Mouse (Mus musculus) kidney, adult 2 months (tissue): Measurements from ENCODE around the gene Adm. TPM values are rescaled to one million over a fixed set of nuclear protein-coding genes. Genes with fewer than 3 reads are reported as not detected.

Experiments
- DNase-seq: peaks from one replicate; pipeline ENCODE4 v3.0.0; 2021
- H3K27ac ChIP-seq: fragments of 200-500 bp; 2 replicates; pipeline ENCODE4 v1.5.1; 2012; ENCODE audit warnings: low read depth, low read length, control low read depth, inconsistent platforms; ENCODE audit not compliant: insufficient read depth
- H3K27me3 ChIP-seq: fragments of 200-500 bp; replicated peaks from 2 replicates; pipeline ENCODE4 v1.6.1; 2012; ENCODE audit warnings: mild to moderate bottlenecking, moderate library complexity, low read length, inconsistent platforms; ENCODE audit not compliant: control insufficient read depth, insufficient read depth
- H3K36me3 ChIP-seq: fragments of 200-500 bp; 2 replicates; pipeline ENCODE4 v1.6.1; 2012; ENCODE audit warnings: mild to moderate bottlenecking, moderate library complexity, low read length, inconsistent platforms; ENCODE audit not compliant: control insufficient read depth, insufficient read depth
- H3K4me1 ChIP-seq: fragments of 200-500 bp; 2 replicates; pipeline ENCODE4 v1.6.1; 2011; ENCODE audit warnings: low read length; ENCODE audit not compliant: control insufficient read depth, insufficient read depth
- H3K4me3 ChIP-seq: fragments of 200-500 bp; 2 replicates; pipeline ENCODE4 v1.5.1; 2011; ENCODE audit warnings: mild to moderate bottlenecking, low read depth, low read length, control low read depth; ENCODE audit not compliant: insufficient read depth
- CTCF ChIP-seq: fragments of 200-500 bp; conservative IDR thresholded peaks from 2 replicates; pipeline ENCODE4 v1.5.1; 2011; ENCODE audit warnings: low read depth, mild to moderate bottlenecking, control low read depth, low read length, moderate library complexity, mixed read lengths; ENCODE audit not compliant: insufficient read depth, insufficient read length
- POLR2A ChIP-seq: fragments of 200-500 bp; IDR thresholded peaks from one replicate; pipeline ENCODE4 v1.6.1; 2011; ENCODE audit warnings: low read depth, low read length, control low read depth
- WGBS: fragments of 180-500 bp; shearing (Covaris S2); methylation state at CpG from one replicate; pipeline ENCODE4 v1.1.7; 2018; 5-methylcytosine and 5-hydroxymethylcytosine counted together
- polyA plus RNA-seq: library from polyadenylated mRNA; depleted of rRNA; stranded (reverse); fragments of >200 nt; gene quantifications from 2 replicates; pipeline ENCODE4 v1.2.3, GENCODE M21; 2012

Adm gene
- polyA plus RNA-seq, 1 experiment = 12.0 TPM

- H3K4me1 ChIP-seq = peaks cover 14% of the 10 kb centered on the region; the same call in 1 of the 2 replicates
- WGBS = 43% methylated on average over 13 of the region's 13 CpGs
- no peaks in the 10 kb centered on the region for H3K27me3 ChIP-seq
- DNase-seq = peak; percentile 96
- TF ChIP-seq POLR2A = peak; percentile 58
- TF ChIP-seq CTCF = no peak
- H3K4me3 ChIP-seq = peak overlapping the region; percentile 27
- H3K36me3 ChIP-seq = no peaks in the 10 kb centered on the region
- H3K27ac ChIP-seq = peak overlapping the region; percentile 83
Measured at GRCm38 (mm10) chr7:110648455-110649085, 21.1 kb downstream of the Adm start.

GRCm38 (mm10) chr7:110649133-110649987 is 21.9 kb downstream of the Adm start:
- 51% methylated on average over 6 of the region's 6 CpGs for WGBS
- no peak overlapping the region for H3K4me3 ChIP-seq

GRCm38 (mm10) chr7:110650491-110650890 is 23.0 kb downstream of the Adm start:
- no peaks in the 10 kb centered on the region for H3K27me3 ChIP-seq
- WGBS = 36% methylated on average over 4 of the region's 4 CpGs

More at GRCm38 (mm10) chr7:110649133-110649987, 21.9 kb downstream of the Adm start:
- Histone ChIP-seq H3K27me3 (no peaks in the 10 kb centered on the region), H3K36me3 (no peaks in the 10 kb centered on the region), H3K4me1 (peaks cover 14% of the 10 kb centered on the region; the same call in 1 of the 2 replicates), H3K27ac (peak overlapping the region; percentile 83)
- DNase-seq = no peak
- peak; percentile 25; the same call in 1 of the 2 replicates for TF ChIP-seq CTCF
- TF ChIP-seq POLR2A = no peak

GRCm38 (mm10) chr7:110651091-110651490 is 23.6 kb downstream of the Adm start:
- H3K27ac ChIP-seq = no peak overlapping the region
- H3K4me1 ChIP-seq = peaks cover 10% of the 10 kb centered on the region; the same call in 1 of the 2 replicates
- H3K36me3 ChIP-seq = no peaks in the 10 kb centered on the region
- TF ChIP-seq POLR2A = no peak
- TF ChIP-seq CTCF = no peak
- no peaks in the 10 kb centered on the region for H3K27me3 ChIP-seq
- 34% methylated on average over 6 of the region's 6 CpGs for WGBS
- H3K4me3 ChIP-seq = no peak overlapping the region
- peak; percentile 87 for DNase-seq

More at GRCm38 (mm10) chr7:110650491-110650890, 23.0 kb downstream of the Adm start:
- no peak overlapping the region for H3K27ac ChIP-seq
- TF ChIP-seq CTCF = no peak
- no peak for TF ChIP-seq POLR2A
- H3K4me1 ChIP-seq = peaks cover 10% of the 10 kb centered on the region; the same call in 1 of the 2 replicates
- H3K4me3 ChIP-seq = no peak overlapping the region
- no peaks in the 10 kb centered on the region for H3K36me3 ChIP-seq
- DNase-seq = peak; percentile 75

GRCm38 (mm10) chr7:110655230-110655629 is 27.8 kb downstream of the Adm start:
- Histone ChIP-seq H3K4me1 (peaks cover 3% of the 10 kb centered on the region; the same call in 1 of the 2 replicates), H3K4me3 (no peak overlapping the region), H3K27ac (no peak overlapping the region), H3K27me3 (no peaks in the 10 kb centered on the region), H3K36me3 (no peaks in the 10 kb centered on the region)
- WGBS = 66% methylated on average over 3 of the region's 3 CpGs
- no peak for DNase-seq
- TF ChIP-seq POLR2A (no peak), CTCF (no peak)

- no peak for DNase-seq
Measured at GRCm38 (mm10) chr7:110655966-110656365, 28.5 kb downstream of the Adm start.

More at GRCm38 (mm10) chr7:110655966-110656365, 28.5 kb downstream of the Adm start:
- H3K27ac ChIP-seq = no peak overlapping the region
- WGBS = 65% methylated on average over 6 of the region's 6 CpGs
- H3K4me1 ChIP-seq = no peaks in the 10 kb centered on the region
- no peak for TF ChIP-seq CTCF
- TF ChIP-seq POLR2A = no peak
- H3K36me3 ChIP-seq = no peaks in the 10 kb centered on the region
- no peaks in the 10 kb centered on the region for H3K27me3 ChIP-seq
- H3K4me3 ChIP-seq = no peak overlapping the region
